Mouse (Mus musculus): ENCODE results near the gene C2cd5. TPM values are rescaled to one million over a fixed set of nuclear protein-coding genes. Genes with fewer than 3 reads are reported as not detected.

The C2cd5 gene
- polyA plus RNA-seq, 1 experiment from 2014 or later, result 35.9 TPM

DNA sequence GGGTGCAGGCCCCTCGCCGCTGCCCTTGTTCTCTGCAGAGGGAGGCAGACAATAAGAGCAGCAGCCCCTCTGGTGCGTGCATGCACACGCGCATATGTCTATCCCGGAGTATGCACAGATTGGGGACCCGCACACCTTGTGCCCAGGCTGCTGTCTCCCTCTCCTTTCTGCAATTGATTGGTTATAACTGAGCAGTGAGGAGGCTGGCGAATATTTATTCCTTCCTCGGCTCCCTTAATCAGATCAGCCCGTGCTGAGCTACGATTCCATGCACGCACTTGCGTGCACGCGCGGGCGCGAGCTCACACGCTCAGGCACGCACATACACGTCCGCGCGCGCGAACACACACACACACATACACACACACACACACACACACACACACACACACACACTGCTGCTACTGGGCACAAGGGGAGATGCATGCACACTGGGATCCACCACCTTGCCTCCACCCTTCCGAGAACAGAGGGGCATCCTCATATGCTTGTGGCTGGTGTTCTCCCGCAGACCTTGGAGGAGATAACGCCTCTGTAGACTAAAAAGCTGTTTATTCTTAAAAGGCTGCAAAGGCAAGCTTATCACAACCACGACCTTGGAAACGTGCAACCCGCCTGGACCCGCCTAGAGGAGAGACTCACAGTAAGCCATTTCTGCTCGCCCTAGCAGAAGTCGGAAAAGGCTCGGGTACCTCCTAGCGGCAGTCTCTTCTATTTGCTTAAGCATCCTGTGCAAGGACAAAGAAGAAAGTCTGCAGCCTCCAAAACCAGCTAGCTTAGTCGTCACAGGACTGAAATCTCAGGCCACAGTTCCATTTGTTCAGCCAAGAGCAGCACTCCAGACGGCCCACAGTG, 135.2 kb downstream of the C2cd5 start:
- peak overlapping the region; percentile 65 for H3K4me3 ChIP-seq
- WGBS, result under 1% methylated on average over 39 of the region's 39 CpGs

DNA sequence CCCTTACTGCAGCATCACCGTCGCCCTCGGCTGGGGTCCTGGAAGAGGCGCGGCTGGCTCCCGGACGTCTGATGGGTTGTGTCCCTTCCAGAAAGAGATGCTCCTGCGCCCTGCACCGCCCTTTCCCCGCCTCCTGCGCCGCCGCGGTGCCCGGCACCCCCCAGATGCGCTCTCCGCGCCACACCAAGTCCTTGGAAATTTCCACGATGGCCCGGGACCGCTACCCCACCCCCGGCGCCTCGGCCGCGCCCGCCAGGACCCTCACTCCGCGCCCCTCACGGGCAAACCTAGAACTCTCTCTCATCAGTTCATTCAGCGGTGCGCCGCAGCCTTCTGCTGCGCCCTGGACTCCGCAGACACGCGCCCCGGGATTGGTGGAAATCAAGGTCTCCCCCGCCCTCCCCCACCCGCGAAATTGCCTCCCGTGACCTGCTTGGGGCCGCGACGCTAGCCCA, 135.8 kb downstream of the C2cd5 start, which contains the start of gene St8sia1:
TSS of gene St8sia1 (minus strand) at position 377 of the 455 bp plus-strand sequence.
- no peaks in the 10 kb centered on the region for H3K9me3 ChIP-seq
- no peaks in the 10 kb centered on the region for H3K4me1 ChIP-seq
- H3K9ac ChIP-seq, result peak within 1 kb of the TSS; percentile 69
- peaks cover 5% of the 10 kb centered on the region; the same call in 1 of the 2 replicates for H3K27me3 ChIP-seq
- peak; percentile 77 for ATAC-seq (ENCODE audit: insufficient number of reproducible peaks, insufficient read depth, low FRiP score, low TSS enrichment)
- WGBS, result under 1% methylated on average over 45 of the region's 45 CpGs
- H3K27ac ChIP-seq, result peak within 1 kb of the TSS; percentile 74
- H3K36me3 ChIP-seq, result no peaks in the 10 kb centered on the region
- H3K4me2 ChIP-seq (replicated peaks), result peak within 1 kb of the TSS; percentile 93
- peak within 1 kb of the TSS; percentile 65 for H3K4me3 ChIP-seq

More for the DNA sequence above, 135.2 kb downstream of the C2cd5 start:
- Histone ChIP-seq H3K4me1 (no peaks in the 10 kb centered on the region), H3K27ac (peak overlapping the region; percentile 74), H3K36me3 (no peaks in the 10 kb centered on the region), H3K27me3 (peaks cover 5% of the 10 kb centered on the region; the same call in 1 of the 2 replicates), H3K9ac (peak overlapping the region; percentile 69), H3K9me3 (no peaks in the 10 kb centered on the region), H3K4me2 (replicated peaks) (peak overlapping the region; percentile 93)
- ATAC-seq (ENCODE audit: insufficient number of reproducible peaks, insufficient read depth, low FRiP score, low TSS enrichment), result peak; percentile 83

DNA sequence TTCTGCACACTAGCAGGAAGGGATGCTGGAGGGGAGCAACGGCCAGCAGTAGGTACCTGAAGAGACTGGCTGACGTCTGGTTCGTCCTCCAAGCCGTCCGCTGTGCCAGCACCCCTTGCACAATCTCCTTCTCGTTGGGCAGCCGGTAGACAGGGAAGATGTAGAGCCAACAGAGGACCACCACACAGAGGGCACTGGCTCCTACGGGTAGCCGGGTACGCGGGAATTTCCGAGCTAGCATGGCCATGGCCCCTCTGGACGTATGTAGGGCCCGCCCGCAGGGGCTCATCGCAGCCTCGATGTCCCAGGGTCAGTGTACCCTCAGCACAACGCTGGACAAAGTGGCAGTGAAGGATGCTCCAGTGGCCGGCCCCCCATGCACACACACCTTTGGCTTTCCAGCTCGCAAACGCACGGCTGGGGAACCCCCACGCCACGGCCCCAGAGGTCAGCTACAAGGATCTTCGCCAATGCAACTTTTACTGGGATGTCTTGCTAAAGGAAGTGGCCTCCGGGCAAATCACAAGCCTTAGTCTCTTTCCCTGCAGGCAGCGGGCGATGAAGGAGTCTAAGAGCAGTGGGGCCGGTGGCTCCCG, 136.4 kb downstream of the C2cd5 start:
- ATAC-seq (ENCODE audit: insufficient number of reproducible peaks, insufficient read depth, low FRiP score, low TSS enrichment), result no peak; the same call in 1 of the 2 replicates
- H3K27ac ChIP-seq, result no peak overlapping the region
- peak overlapping the region; percentile 69 for H3K9ac ChIP-seq
- WGBS, result 27% methylated on average over 30 of the region's 30 CpGs
- no peaks in the 10 kb centered on the region for H3K36me3 ChIP-seq
- no peaks in the 10 kb centered on the region for H3K4me1 ChIP-seq
- peak overlapping the region; percentile 93 for H3K4me2 ChIP-seq (replicated peaks)
- H3K4me3 ChIP-seq, result peak overlapping the region; percentile 65
- peaks cover 5% of the 10 kb centered on the region; the same call in 1 of the 2 replicates for H3K27me3 ChIP-seq
- no peaks in the 10 kb centered on the region for H3K9me3 ChIP-seq

DNA sequence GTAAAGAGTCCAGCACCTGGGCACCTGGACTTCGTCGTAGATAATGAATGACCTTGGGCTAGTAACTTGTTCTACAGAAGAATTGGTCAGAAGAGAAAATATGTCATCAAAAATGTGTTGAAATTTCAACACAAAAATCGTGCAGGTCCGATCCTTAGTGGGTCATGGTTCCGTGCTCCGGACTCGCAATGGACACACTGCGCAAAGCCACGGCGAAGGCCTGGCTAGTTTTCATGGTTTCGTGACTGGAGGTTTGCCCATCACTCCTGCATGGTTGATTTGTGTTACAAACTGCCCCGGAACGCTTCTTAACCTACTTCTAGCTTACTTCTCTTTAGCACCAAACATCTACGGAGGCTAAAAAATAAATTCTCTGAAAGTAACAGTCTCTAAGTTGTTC, 137.1 kb downstream of the C2cd5 start:
- Histone ChIP-seq H3K9ac (no peak overlapping the region), H3K9me3 (no peaks in the 10 kb centered on the region), H3K4me2 (replicated peaks) (peak overlapping the region; percentile 93; the same call in 1 of the 2 replicates), H3K4me1 (no peaks in the 10 kb centered on the region), H3K4me3 (peak overlapping the region; percentile 65), H3K27me3 (peaks cover 5% of the 10 kb centered on the region; the same call in 1 of the 2 replicates), H3K36me3 (no peaks in the 10 kb centered on the region), H3K27ac (no peak overlapping the region)
- no peak for ATAC-seq (ENCODE audit: insufficient number of reproducible peaks, insufficient read depth, low FRiP score, low TSS enrichment)
- WGBS, result 90% methylated on average over 14 of the region's 14 CpGs

DNA sequence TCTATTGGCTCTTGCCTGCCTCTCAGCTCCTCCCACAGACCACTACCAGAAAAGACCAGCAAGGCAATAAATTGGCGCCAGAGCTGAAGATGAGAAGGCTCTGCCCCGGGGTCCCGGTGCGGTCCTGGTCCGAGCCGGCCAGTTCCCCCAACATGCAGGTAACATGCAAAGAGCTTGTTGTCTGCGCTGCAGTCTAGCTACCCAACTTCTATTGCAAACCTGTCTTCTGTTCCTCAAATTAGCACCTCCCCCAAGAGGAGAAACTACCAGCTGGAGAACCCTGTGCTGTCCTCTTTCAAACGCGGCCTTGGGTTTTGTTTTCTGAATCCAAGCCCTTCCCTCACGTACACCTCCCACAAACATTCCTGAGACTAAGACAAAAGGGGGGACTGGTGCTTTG, 137.5 kb downstream of the C2cd5 start:
- no peak for ATAC-seq (ENCODE audit: insufficient number of reproducible peaks, insufficient read depth, low FRiP score, low TSS enrichment)
- H3K27ac ChIP-seq, result no peak overlapping the region
- peaks cover 5% of the 10 kb centered on the region; the same call in 1 of the 2 replicates for H3K27me3 ChIP-seq
- H3K9me3 ChIP-seq, result no peaks in the 10 kb centered on the region
- no peaks in the 10 kb centered on the region for H3K4me1 ChIP-seq
- H3K9ac ChIP-seq, result no peak overlapping the region
- no peak overlapping the region for H3K4me3 ChIP-seq
- peak overlapping the region; percentile 93; the same call in 1 of the 2 replicates for H3K4me2 ChIP-seq (replicated peaks)
- WGBS, result 75% methylated on average over 10 of the region's 10 CpGs
- H3K36me3 ChIP-seq, result no peaks in the 10 kb centered on the region

DNA sequence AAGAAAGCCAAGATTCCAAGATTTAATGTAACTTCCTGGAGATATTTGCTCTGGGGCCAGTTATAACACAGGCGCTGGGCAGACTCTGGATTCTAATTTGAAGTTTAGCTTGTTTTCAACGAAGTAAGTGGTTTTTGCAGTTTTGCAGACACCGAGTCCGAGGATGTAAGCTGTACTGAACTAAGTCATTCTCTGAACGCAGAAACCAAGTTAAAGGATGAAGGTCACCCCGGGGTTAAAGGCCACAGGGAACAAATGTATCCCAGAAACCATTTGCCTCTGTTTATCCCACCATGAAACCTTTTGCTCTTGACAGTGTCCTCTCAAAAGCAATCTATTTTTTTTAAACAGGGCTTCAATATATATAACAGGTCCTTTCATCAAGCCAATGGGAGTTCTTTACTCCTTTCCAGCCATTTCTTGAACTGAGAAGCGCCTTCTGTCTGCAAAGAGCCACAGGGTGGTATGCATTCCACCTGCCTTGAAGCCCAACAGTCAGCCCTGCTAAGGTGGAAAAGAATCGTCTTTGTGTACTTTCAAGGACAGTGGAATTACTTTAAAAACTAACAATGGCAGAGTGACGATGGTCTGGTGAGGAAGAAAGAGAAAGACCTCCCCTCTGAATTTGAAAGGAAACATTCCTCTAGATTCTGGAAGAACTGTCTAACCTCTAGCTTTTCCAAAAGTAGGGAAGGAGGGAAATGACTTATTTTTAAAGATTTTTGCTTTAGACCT, 138.1 kb downstream of the C2cd5 start:
- 75% methylated on average over 9 of the region's 9 CpGs for WGBS
- Histone ChIP-seq H3K27ac (no peak overlapping the region), H3K4me3 (no peak overlapping the region), H3K36me3 (no peaks in the 10 kb centered on the region), H3K9me3 (no peaks in the 10 kb centered on the region), H3K9ac (no peak overlapping the region), H3K4me2 (replicated peaks) (no peak overlapping the region; the same call in 1 of the 2 replicates), H3K4me1 (no peaks in the 10 kb centered on the region), H3K27me3 (peaks cover 5% of the 10 kb centered on the region; the same call in 1 of the 2 replicates)
- no peak for ATAC-seq (ENCODE audit: insufficient number of reproducible peaks, insufficient read depth, low FRiP score, low TSS enrichment)

Other genes starting within 250 kb of the C2cd5 start
- 2.8 and 2.9 TPM in 2 replicates for gene St8sia1, start 135.7 kb downstream of the C2cd5 start, polyA plus RNA-seq (2016; fragmentation: Nextera tagmentation; extraction: Ambion mirVana)
- 30.7 TPM in 2 replicates for gene Etnk1, start 67.1 kb upstream of the C2cd5 start, polyA plus RNA-seq (2016; fragmentation: Nextera tagmentation; extraction: Ambion mirVana)